Mouse (Mus musculus): ENCODE results near the gene Clec12a.

- TF ChIP-seq CTCF (IDR thresholded peaks at IDR 0.05; ENCODE audit: low read depth, low read length) (no peak), POLR2A (IDR thresholded peaks at IDR 0.05; ENCODE audit: insufficient read depth, low read length) (no peak), EP300 (IDR thresholded peaks at IDR 0.05; ENCODE audit: insufficient read depth, low read depth, low read length) (no peak)
Observed at GRCm38 (mm10) chr6:129393087-129393720, 50.7 kb downstream of the Clec12a start.
